Mouse (Mus musculus) right cerebral cortex, postnatal 10 days (tissue): ENCODE data around the gene Pfkfb1.

Experiments
- DNase-seq, 2 experiments: peaks; one replicate each; pipeline ENCODE4 v3.0.0; 2021; ENCODE audit warnings: low spot score in 2 of 2

Pfkfb1 gene

GRCm38 (mm10) chrX:150588023-150588764 is at the start of gene Pfkfb1:
Gene Pfkfb1 (plus strand): TSS chrX:150588229.
- peak; percentile 83 to 85 for DNase-seq

DNA sequence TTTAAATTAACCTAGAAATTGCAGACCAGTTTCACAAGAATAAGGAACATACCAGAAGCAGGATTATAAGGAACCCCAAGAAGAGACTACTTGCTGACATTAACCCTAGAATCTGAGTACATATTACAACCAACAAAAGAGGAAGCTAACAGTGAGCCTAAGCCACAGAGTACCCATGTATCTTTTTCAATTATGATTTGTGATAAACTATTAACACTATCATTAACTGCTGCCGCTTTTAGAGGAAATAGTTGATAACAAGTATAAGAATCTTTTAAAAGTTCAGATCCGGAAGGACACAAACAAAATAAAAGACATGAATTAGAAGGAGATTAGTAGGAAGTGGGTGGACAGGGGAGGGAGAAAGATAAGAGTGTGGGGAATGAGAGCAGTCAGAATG is 47.9 kb upstream of the Pfkfb1 start:
- no peak for DNase-seq

DNA sequence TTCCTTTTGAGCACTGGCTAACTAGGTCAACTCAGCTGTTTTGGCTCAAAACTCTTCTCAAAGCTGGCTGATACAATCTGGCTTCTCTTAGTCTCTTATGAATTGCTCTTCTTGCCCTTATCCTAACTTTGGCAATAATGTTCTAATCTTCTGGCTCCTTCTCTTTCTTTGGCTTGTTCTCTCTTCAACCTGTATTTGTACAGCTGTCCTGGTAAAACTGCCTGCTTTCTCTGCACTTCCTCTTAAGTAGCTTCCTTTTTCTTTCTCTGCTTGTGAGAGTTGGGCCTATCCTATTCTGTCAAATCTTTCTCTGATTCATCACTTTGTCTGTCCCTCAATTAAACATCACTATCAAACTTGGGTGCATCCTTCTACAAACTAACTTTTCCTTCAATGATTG is 46.3 kb upstream of the Pfkfb1 start:
- no peak for DNase-seq

DNA sequence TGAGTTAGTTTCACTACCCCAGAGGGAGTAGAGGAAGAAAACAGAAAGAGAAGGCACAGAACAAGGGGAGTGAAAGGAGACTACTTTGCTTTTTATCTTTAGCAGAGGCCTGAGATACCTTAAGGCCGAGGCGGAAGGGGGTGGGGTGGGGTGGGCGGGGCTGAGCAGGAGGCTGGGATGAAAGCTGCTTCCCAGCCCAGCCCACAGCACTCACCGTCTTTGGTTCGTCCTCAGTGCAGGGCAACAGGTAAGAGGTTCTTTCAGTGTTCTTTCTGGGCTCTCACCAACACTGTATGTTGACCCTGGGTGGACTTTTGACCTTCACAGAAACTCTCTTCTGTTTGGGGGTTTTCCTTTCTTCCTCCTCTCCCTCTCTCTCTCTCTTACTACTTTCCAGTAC is 40.8 kb upstream of the Pfkfb1 start, which contains the start of gene Alas2:
Gene Alas2 (plus strand): TSS at position 137 of the 400 bp plus-strand sequence.
- DNase-seq, result no peak

- DNase-seq, result no peak
Measured at GRCm38 (mm10) chrX:150549639-150550038, 38.4 kb upstream of the Pfkfb1 start.

DNA sequence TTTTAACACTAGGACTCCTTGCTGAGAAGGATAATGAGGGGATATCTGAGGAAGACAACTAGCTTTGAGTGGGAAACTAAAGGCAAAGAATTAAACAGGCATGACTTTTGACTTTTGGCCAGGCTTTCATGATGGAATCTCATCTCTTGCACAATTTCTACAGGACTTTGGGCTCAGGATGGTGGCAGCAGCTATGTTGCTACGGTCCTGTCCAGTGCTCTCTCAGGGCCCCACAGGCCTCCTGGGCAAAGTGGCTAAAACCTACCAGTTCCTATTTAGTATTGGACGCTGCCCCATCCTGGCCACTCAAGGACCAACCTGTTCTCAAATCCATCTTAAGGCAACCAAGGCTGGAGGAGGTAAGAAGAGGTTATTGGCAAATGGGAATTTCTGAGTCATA is 36.0 kb upstream of the Pfkfb1 start:
- DNase-seq, result no peak

DNA sequence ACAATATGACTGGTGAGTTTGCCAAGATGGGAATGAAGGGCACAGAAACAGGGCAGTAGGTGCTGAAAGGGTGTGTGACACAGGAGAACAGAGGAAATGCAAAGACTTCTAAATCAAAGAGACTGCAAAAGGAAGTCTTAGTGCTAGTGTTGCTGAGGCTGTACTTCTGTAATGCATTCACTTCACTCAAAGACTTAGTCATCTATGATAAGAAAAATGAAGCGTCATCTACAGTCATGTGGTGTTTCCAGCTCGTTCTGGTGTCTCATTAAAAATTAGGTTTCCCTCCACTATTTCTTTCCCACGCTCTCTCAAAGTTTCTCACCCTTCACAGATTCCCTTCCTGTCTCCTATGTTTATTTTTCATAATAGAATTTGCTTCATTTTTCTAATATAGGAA is 34.0 kb upstream of the Pfkfb1 start:
- no peak for DNase-seq

DNA sequence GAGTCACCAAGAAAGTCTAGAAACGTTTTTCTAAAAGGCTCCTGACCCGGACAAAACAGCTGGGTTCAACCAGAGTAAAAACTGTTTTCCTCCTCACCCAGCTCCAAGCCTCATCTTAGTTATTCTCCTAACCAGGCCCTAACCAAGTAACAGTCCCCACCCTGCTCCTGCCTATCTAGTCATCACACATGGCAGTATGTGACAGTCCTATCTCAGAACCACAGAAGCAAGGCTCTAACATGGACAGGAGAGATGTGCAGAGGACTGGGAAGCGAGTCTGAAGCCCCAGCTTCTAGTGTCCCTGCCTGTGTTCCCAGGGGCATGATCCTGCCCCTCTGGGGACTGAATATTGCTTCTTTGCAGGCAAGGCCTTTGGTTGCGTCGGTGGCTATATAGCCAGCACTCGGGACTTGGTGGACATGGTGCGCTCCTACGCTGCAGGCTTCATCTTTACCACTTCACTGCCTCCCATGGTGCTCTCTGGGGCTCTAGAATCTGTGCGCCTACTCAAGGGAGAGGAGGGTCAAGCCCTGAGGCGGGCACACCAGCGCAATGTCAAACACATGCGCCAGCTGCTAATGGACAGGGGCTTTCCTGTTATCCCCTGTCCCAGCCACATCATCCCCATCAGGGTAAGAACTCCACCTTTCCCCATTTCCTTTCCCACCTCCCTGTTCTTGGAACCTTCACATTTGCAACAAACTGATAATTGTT is 23.2 kb upstream of the Pfkfb1 start:
- DNase-seq, result no peak

GRCm38 (mm10) chrX:150581921-150582320 is 6.1 kb upstream of the Pfkfb1 start:
- no peak for DNase-seq

DNA sequence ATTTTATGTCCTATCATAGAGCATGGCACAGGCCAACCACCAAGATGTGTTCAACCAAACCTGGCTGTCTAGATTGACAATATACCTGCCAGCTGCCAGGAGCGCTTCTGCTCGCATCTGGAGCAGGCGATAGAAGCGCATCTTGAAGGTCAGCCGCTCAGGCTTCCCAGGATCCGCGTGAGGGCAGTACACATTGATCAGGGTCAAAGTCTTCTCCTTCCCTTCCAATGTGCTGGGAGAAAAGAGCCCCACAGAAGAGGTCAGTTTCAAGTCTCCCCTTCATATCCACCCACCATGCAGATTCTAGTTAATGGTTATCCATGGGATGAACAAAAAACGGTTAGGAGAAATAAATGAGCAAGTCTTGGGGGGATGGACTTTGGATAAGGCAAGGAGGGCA is 2.9 kb upstream of the Pfkfb1 start:
- no peak for DNase-seq

DNA sequence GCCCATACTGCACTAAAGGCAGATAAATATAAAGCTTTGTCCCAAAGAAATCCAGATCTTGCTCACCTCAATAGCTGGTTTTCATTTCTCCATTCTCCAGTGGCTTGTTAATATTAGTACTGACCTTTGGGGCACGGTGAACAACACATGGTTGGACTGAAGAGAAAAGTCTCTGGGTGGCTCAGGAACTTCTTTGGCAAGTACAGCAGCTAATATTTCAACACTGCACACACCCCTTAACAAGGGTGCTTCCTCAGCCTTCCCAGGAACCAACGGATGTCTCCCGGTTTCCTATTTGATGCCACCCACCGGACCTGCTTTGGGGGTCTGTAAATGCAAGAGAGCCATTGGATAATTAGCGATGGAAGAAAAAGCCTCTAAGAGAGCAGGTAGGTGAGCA is 1.7 kb downstream of the Pfkfb1 start, which contains the start of gene Apex2:
Gene Apex2 (minus strand): TSS at position 173 of the 400 bp plus-strand sequence.
- DNase-seq, result no peak

- no peak for DNase-seq
Measured at GRCm38 (mm10) chrX:150593266-150594035, 5.4 kb downstream of the Pfkfb1 start.

GRCm38 (mm10) chrX:150594176-150594575 is 6.1 kb downstream of the Pfkfb1 start:
- no peak for DNase-seq

- no peak for DNase-seq
Measured at GRCm38 (mm10) chrX:150595016-150595760, 7.2 kb downstream of the Pfkfb1 start.

DNA sequence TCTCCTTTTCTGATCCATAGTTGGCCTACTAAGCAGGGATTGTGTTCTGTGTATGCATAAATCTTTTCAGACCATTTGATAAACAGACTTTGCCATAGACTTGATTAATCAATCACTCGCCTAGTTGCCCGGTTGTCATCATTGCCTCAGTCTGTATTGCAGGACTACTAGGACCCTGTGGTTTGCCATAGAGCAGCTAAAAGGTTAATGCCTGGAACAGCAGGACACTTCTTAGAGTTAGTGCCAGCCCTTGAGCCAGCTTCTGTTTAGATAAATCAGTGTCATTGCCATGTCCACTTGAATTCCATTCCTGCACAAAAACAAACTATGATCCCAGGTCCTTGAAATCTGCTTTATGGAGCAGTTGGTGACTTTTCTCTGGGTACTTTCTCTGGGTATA is 10.9 kb downstream of the Pfkfb1 start:
- DNase-seq, result no peak

DNA sequence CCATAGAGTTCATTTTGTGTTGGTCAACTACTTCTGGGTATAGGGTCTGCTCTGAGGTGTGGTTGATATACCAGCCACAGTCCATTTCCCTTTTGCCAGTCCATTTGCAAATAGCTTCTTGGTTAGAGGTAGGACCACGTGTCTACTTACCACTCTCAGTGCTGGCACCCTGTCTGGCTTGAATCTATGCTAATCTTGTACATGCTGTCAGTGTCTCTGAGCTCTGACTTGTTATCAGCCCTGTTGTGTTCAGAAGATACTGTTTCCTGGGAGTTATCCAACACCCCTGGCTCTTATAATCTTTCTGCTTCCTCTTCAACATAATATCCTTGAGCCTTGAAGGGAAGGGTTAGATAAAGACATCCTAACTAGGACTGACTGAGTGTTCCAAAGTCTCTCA is 48.4 kb downstream of the Pfkfb1 start:
- no peak for DNase-seq

- DNase-seq, result peak; percentile 78 to 85
Measured at GRCm38 (mm10) chrX:150656122-150656907, 68.3 kb downstream of the Pfkfb1 start.

GRCm38 (mm10) chrX:150656908-150657796 is 69.1 kb downstream of the Pfkfb1 start, which contains the start of gene Tro:
Gene Tro (minus strand): TSS chrX:150657583.
- DNase-seq, result peak; percentile 73 to 74

DNA sequence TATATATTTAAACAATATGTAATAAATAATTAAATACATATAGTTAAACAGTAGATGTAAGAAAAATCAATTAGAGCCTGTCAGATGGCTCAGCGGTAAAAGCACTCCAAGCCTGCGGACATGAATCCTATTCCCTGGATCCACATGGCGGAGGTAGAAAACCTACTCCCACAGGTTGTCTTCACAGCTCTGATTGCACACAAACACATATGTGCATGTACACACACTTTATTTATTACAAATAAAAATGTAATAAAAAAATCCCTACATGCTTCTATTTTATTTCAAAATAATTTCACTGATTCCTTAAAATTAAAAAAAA is 69.7 kb downstream of the Pfkfb1 start:
- DNase-seq, result no peak

DNA sequence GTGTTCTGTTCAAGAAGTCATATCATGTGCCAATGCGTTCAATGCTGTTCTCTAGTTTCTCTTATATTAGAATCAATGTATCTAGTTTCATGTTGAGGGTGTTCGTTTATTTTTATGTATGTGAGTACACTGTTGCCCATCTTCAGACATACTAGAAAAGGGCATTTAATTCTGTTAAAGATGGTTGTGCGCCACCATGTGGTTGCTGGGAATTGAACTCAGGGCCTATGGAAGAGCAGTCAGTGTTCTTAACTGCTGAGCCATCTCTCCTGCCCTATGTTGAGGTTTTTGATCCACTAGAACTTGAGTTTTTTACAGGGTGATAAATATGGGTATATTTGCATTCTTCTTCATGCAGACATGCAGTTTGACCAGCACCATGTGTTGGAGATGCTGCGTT is 74.8 kb downstream of the Pfkfb1 start:
- DNase-seq, result no peak
